Mouse (Mus musculus): ENCODE data around the gene Nmnat1. TPM values are rescaled to one million over a fixed set of nuclear protein-coding genes. Genes with fewer than 3 reads are reported as not detected.

Gene Nmnat1
- polyA plus RNA-seq, 1 experiment from 2014 or later, result 13.8 TPM

- WGBS, result 88% methylated on average over 7 of the region's 7 CpGs
- no peaks in the 10 kb centered on the region for H3K9me3 ChIP-seq (replicated peaks)
- no peak for ATAC-seq (ENCODE audit: low FRiP score)
- H3K36me3 ChIP-seq, result no peaks in the 10 kb centered on the region
- H3K27ac ChIP-seq, result peak overlapping the region; percentile 64; the same call in 1 of the 2 replicates
- H3K9ac ChIP-seq, result no peak overlapping the region
- H3K4me3 ChIP-seq, result no peak overlapping the region
- H3K4me2 ChIP-seq (replicated peaks), result no peak overlapping the region
- H3K27me3 ChIP-seq, result no peaks in the 10 kb centered on the region
- no peaks in the 10 kb centered on the region for H3K4me1 ChIP-seq
These were observed 27.1 kb upstream of the Nmnat1 start for GRCm38 (mm10) chr4:149512072-149512471.

GRCm38 (mm10) chr4:149511221-149511646 is 26.2 kb upstream of the Nmnat1 start:
- Histone ChIP-seq H3K36me3 (no peaks in the 10 kb centered on the region), H3K27me3 (no peaks in the 10 kb centered on the region), H3K9me3 (replicated peaks) (no peaks in the 10 kb centered on the region), H3K27ac (peak overlapping the region; percentile 64), H3K9ac (no peak overlapping the region), H3K4me1 (no peaks in the 10 kb centered on the region), H3K4me3 (no peak overlapping the region), H3K4me2 (replicated peaks) (no peak overlapping the region)
- no peak for ATAC-seq (ENCODE audit: low FRiP score)
- 49% methylated on average over 6 of the region's 6 CpGs for WGBS

GRCm38 (mm10) chr4:149506904-149507303 is 21.9 kb upstream of the Nmnat1 start:
- no peak overlapping the region for H3K27ac ChIP-seq
- H3K9ac ChIP-seq, result no peak overlapping the region
- H3K9me3 ChIP-seq (replicated peaks), result no peaks in the 10 kb centered on the region
- WGBS, result 76% methylated on average over 3 of the region's 3 CpGs
- H3K27me3 ChIP-seq, result no peaks in the 10 kb centered on the region
- ATAC-seq (ENCODE audit: low FRiP score), result no peak
- H3K4me3 ChIP-seq, result no peak overlapping the region
- no peak overlapping the region for H3K4me2 ChIP-seq (replicated peaks)
- peaks cover 9% of the 10 kb centered on the region for H3K36me3 ChIP-seq
- H3K4me1 ChIP-seq, result no peaks in the 10 kb centered on the region; the same call in 1 of the 2 replicates

GRCm38 (mm10) chr4:149505261-149505967 is 20.4 kb upstream of the Nmnat1 start:
- Histone ChIP-seq H3K4me1 (no peaks in the 10 kb centered on the region; the same call in 1 of the 2 replicates), H3K9me3 (replicated peaks) (no peaks in the 10 kb centered on the region), H3K4me2 (replicated peaks) (no peak overlapping the region), H3K27me3 (no peaks in the 10 kb centered on the region), H3K27ac (no peak overlapping the region), H3K4me3 (no peak overlapping the region), H3K9ac (no peak overlapping the region), H3K36me3 (peaks cover 13% of the 10 kb centered on the region)
- ATAC-seq (ENCODE audit: low FRiP score), result no peak
- WGBS, result 65% methylated on average over 15 of the region's 15 CpGs

- no peak overlapping the region for H3K9ac ChIP-seq
- H3K27me3 ChIP-seq, result no peaks in the 10 kb centered on the region
- no peak overlapping the region for H3K4me2 ChIP-seq (replicated peaks)
- H3K36me3 ChIP-seq, result peaks cover 19% of the 10 kb centered on the region
- no peak overlapping the region for H3K4me3 ChIP-seq
- no peaks in the 10 kb centered on the region; the same call in 1 of the 2 replicates for H3K4me1 ChIP-seq
- no peak for ATAC-seq (ENCODE audit: low FRiP score)
- H3K9me3 ChIP-seq (replicated peaks), result no peaks in the 10 kb centered on the region
- WGBS, result 42% methylated on average over 3 of the region's 3 CpGs
- no peak overlapping the region for H3K27ac ChIP-seq
These were observed 19.9 kb upstream of the Nmnat1 start for GRCm38 (mm10) chr4:149504858-149505257.

GRCm38 (mm10) chr4:149504363-149504762 is 19.4 kb upstream of the Nmnat1 start:
- no peak for ATAC-seq (ENCODE audit: low FRiP score)

GRCm38 (mm10) chr4:149499790-149500189 is 14.8 kb upstream of the Nmnat1 start:
- ATAC-seq (ENCODE audit: low FRiP score), result no peak
- peaks cover 55% of the 10 kb centered on the region for H3K36me3 ChIP-seq
- no peaks in the 10 kb centered on the region for H3K9me3 ChIP-seq (replicated peaks)
- no peak overlapping the region for H3K4me3 ChIP-seq
- peaks cover 13% of the 10 kb centered on the region for H3K4me1 ChIP-seq
- H3K9ac ChIP-seq, result no peak overlapping the region
- H3K27ac ChIP-seq, result 0 out of 2 replicates have a peak overlapping the region, but pooled peaks have one; percentile 0
- WGBS, result 72% methylated on average over 5 of the region's 5 CpGs
- H3K27me3 ChIP-seq, result no peaks in the 10 kb centered on the region
- no peak overlapping the region for H3K4me2 ChIP-seq (replicated peaks)

More at GRCm38 (mm10) chr4:149504363-149504762, 19.4 kb upstream of the Nmnat1 start:
- H3K9ac ChIP-seq, result no peak overlapping the region
- H3K9me3 ChIP-seq (replicated peaks), result no peaks in the 10 kb centered on the region
- H3K27ac ChIP-seq, result no peak overlapping the region
- no peaks in the 10 kb centered on the region for H3K27me3 ChIP-seq
- no peaks in the 10 kb centered on the region; the same call in 1 of the 2 replicates for H3K4me1 ChIP-seq
- H3K4me2 ChIP-seq (replicated peaks), result no peak overlapping the region
- H3K4me3 ChIP-seq, result no peak overlapping the region
- WGBS, result 79% methylated on average over 5 of the region's 5 CpGs
- peaks cover 23% of the 10 kb centered on the region for H3K36me3 ChIP-seq

GRCm38 (mm10) chr4:149498901-149499300 is 13.9 kb upstream of the Nmnat1 start:
- no peak overlapping the region for H3K27ac ChIP-seq
- H3K4me3 ChIP-seq, result no peak overlapping the region
- peaks cover 64% of the 10 kb centered on the region for H3K36me3 ChIP-seq
- no peaks in the 10 kb centered on the region for H3K9me3 ChIP-seq (replicated peaks)
- no peak for ATAC-seq (ENCODE audit: low FRiP score)
- peaks cover 13% of the 10 kb centered on the region for H3K4me1 ChIP-seq
- WGBS, result 85% methylated on average over 8 of the region's 8 CpGs
- H3K9ac ChIP-seq, result no peak overlapping the region
- H3K4me2 ChIP-seq (replicated peaks), result no peak overlapping the region
- H3K27me3 ChIP-seq, result no peaks in the 10 kb centered on the region

GRCm38 (mm10) chr4:149496612-149497011 is 11.6 kb upstream of the Nmnat1 start:
- H3K27ac ChIP-seq, result peak overlapping the region; percentile 80

GRCm38 (mm10) chr4:149491151-149491550 is 6.1 kb upstream of the Nmnat1 start:
- Histone ChIP-seq H3K9me3 (replicated peaks) (no peaks in the 10 kb centered on the region), H3K36me3 (peaks cover 84% of the 10 kb centered on the region), H3K9ac (no peak overlapping the region), H3K4me1 (peaks cover 9% of the 10 kb centered on the region), H3K27me3 (no peaks in the 10 kb centered on the region), H3K4me3 (no peak overlapping the region), H3K27ac (no peak overlapping the region), H3K4me2 (replicated peaks) (no peak overlapping the region)
- ATAC-seq (ENCODE audit: low FRiP score), result no peak
- WGBS, result 98% methylated on average over 3 of the region's 3 CpGs

More at GRCm38 (mm10) chr4:149496612-149497011, 11.6 kb upstream of the Nmnat1 start:
- 9% methylated on average over 2 of the region's 2 CpGs for WGBS
- no peaks in the 10 kb centered on the region for H3K27me3 ChIP-seq
- H3K9me3 ChIP-seq (replicated peaks), result no peaks in the 10 kb centered on the region
- no peak overlapping the region for H3K4me3 ChIP-seq
- H3K36me3 ChIP-seq, result peaks cover 73% of the 10 kb centered on the region
- H3K4me1 ChIP-seq, result peaks cover 13% of the 10 kb centered on the region
- peak; percentile 73; the same call in 1 of the 2 replicates for ATAC-seq (ENCODE audit: low FRiP score)
- no peak overlapping the region for H3K9ac ChIP-seq
- no peak overlapping the region for H3K4me2 ChIP-seq (replicated peaks)

- H3K27me3 ChIP-seq, result no peaks in the 10 kb centered on the region
- H3K9me3 ChIP-seq (replicated peaks), result no peaks in the 10 kb centered on the region
- H3K4me3 ChIP-seq, result no peak overlapping the region
- WGBS, result 97% methylated on average over 14 of the region's 14 CpGs
- H3K27ac ChIP-seq, result no peak overlapping the region
- H3K4me1 ChIP-seq, result peaks cover 9% of the 10 kb centered on the region
- H3K36me3 ChIP-seq, result peaks cover 71% of the 10 kb centered on the region
- no peak for ATAC-seq (ENCODE audit: low FRiP score)
- H3K9ac ChIP-seq, result no peak overlapping the region
- no peak overlapping the region for H3K4me2 ChIP-seq (replicated peaks)
These were observed 4.6 kb upstream of the Nmnat1 start for GRCm38 (mm10) chr4:149489415-149490240.

- H3K4me3 ChIP-seq, result no peak overlapping the region
- H3K4me1 ChIP-seq, result peaks cover 12% of the 10 kb centered on the region
- no peaks in the 10 kb centered on the region for H3K27me3 ChIP-seq
- H3K27ac ChIP-seq, result no peak overlapping the region
- H3K9ac ChIP-seq, result no peak overlapping the region
- no peak overlapping the region for H3K4me2 ChIP-seq (replicated peaks)
- 93% methylated on average over 12 of the region's 12 CpGs for WGBS
- H3K36me3 ChIP-seq, result peaks cover 55% of the 10 kb centered on the region
- no peaks in the 10 kb centered on the region for H3K9me3 ChIP-seq (replicated peaks)
- no peak for ATAC-seq (ENCODE audit: low FRiP score)
These were observed 2.7 kb upstream of the Nmnat1 start for GRCm38 (mm10) chr4:149487729-149488128.
